ENCODE assay signal across 9 mouse cellular contexts in the genomic region with DNA sequence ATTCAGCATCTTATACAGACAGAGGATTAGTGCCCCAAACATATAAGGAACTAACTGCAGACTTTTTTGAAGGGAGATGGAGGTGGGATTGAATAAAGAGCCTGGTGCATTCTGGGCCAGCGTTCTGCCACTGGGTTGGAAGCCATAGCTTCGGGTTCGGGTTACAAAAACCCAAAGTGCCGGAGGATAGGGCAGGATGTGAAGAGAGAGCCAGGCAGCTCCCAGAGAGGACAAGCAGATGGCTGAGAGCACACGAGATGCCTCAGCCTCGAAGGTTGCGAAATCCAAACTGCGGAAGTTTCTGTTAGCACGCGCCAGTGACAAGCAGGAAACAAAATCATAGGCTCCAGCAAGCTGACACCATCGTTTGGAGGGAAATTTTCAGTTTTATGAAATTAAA. TPM values are rescaled to one million over a fixed set of nuclear protein-coding genes. Genes with fewer than 3 reads are reported as not detected.
DNase-seq lines count a peak whose midpoint lies in the region; ATAC-seq and TF ChIP-seq lines count a peak whose summit lies in the region.
"Had no signal": no experiment of that assay in that cellular context is flagged by ENCODE, and none has a peak within 500 bp of the region (broad histone marks: within the 10 kb centered on the region; RNA-seq: fewer than 3 reads in every experiment).

No protein-coding gene starts in this region.

- no peaks in the 10 kb centered on the region for H3K27me3 ChIP-seq in heart, embryonic 12.5 days (replicated peaks)
- H3K27me3 ChIP-seq in lung, embryonic 14.5 days (ENCODE audit: insufficient read depth, low read length) = no peaks in the 10 kb centered on the region
- H3K27me3 ChIP-seq in hindbrain, embryonic 11.5 days (ENCODE audit: control insufficient read depth, insufficient read depth, low read length) = no peaks in the 10 kb centered on the region
- H3K27me3 ChIP-seq in forebrain, embryonic 11.5 days (ENCODE audit: control insufficient read depth, insufficient read depth, low read length) = no peaks in the 10 kb centered on the region
- H3K27me3 ChIP-seq: neural tube, embryonic 13.5 days had no signal

- ATAC-seq in heart, embryonic 12.5 days (ENCODE audit: insufficient number of reproducible peaks, low FRiP score) = no peak
- ATAC-seq in lung, embryonic 14.5 days (ENCODE audit: insufficient read depth) = peak; percentile 70; the same call in 1 of the 2 replicates
- ATAC-seq in hindbrain, embryonic 11.5 days (ENCODE audit: low FRiP score) = no peak
- no peak for ATAC-seq in activated CD4-positive, CD25-positive, alpha-beta regulatory T cell, adult 4 months
- ATAC-seq in forebrain, embryonic 11.5 days (replicated peaks; ENCODE audit: low FRiP score) = no peak

- 66% methylated on average over 11 of the region's 11 CpGs for WGBS in heart, embryonic 12.5 days
- WGBS in lung, embryonic 14.5 days = 28% methylated on average over 11 of the region's 11 CpGs
- 60% methylated on average over 11 of the region's 11 CpGs for WGBS in hindbrain, embryonic 11.5 days
- WGBS in forebrain, embryonic 11.5 days = 72% methylated on average over 11 of the region's 11 CpGs

- no peak overlapping the region for H3K9ac ChIP-seq in heart, embryonic 12.5 days
- no peak overlapping the region for H3K9ac ChIP-seq in lung, embryonic 14.5 days
- H3K9ac ChIP-seq in hindbrain, embryonic 11.5 days (ENCODE audit: low read depth, low read length) = no peak overlapping the region
- H3K9ac ChIP-seq in forebrain, embryonic 11.5 days (ENCODE audit: low read length) = no peak overlapping the region
- H3K9ac ChIP-seq: neural tube, embryonic 13.5 days had no signal

- no peak overlapping the region for H3K4me3 ChIP-seq in heart, embryonic 12.5 days
- H3K4me3 ChIP-seq in lung, embryonic 14.5 days (ENCODE audit: low read depth, low read length) = no peak overlapping the region
- H3K4me3 ChIP-seq in hindbrain, embryonic 11.5 days (ENCODE audit: low read depth, low read length) = no peak overlapping the region
- H3K4me3 ChIP-seq in forebrain, embryonic 11.5 days (ENCODE audit: low read depth, low read length) = no peak overlapping the region
- H3K4me3 ChIP-seq: neural tube, embryonic 13.5 days had no signal

- no peak overlapping the region for H3K4me2 ChIP-seq in heart, embryonic 12.5 days
- H3K4me2 ChIP-seq in lung, embryonic 14.5 days = 0 out of 2 replicates have a peak overlapping the region, but pooled peaks have one; percentile 3
- H3K4me2 ChIP-seq in hindbrain, embryonic 11.5 days (replicated peaks; ENCODE audit: low read depth, low read length) = no peak overlapping the region
- H3K4me2 ChIP-seq in forebrain, embryonic 11.5 days (ENCODE audit: low read depth, low read length, severe bottlenecking) = no peak overlapping the region
- H3K4me2 ChIP-seq: neural tube, embryonic 13.5 days had no signal

- TF ChIP-seq CTCF in lung, embryonic 14.5 days (IDR thresholded peaks at IDR 0.05; ENCODE audit: low read depth) = no peak

- H3K9me3 ChIP-seq in heart, embryonic 12.5 days (replicated peaks) = no peaks in the 10 kb centered on the region; the same call in 1 of the 2 replicates
- H3K9me3 ChIP-seq in lung, embryonic 14.5 days (ENCODE audit: low read depth, low read length) = no peaks in the 10 kb centered on the region
- H3K9me3 ChIP-seq in hindbrain, embryonic 11.5 days (ENCODE audit: control insufficient read depth, low read length) = no peaks in the 10 kb centered on the region
- no peaks in the 10 kb centered on the region for H3K9me3 ChIP-seq in forebrain, embryonic 11.5 days (ENCODE audit: control insufficient read depth, low read length)
- H3K9me3 ChIP-seq: neural tube, embryonic 13.5 days had no signal

- no peak overlapping the region for H3K27ac ChIP-seq in heart, embryonic 12.5 days (ENCODE audit: poor library complexity, severe bottlenecking)
- H3K27ac ChIP-seq in lung, embryonic 14.5 days (ENCODE audit: low read depth) = peak overlapping the region; percentile 54; the same call in 1 of the 2 replicates
- no peak overlapping the region for H3K27ac ChIP-seq in hindbrain, embryonic 11.5 days (ENCODE audit: low read depth, low read length)
- H3K27ac ChIP-seq in forebrain, embryonic 11.5 days (ENCODE audit: low read depth, low read length) = no peak overlapping the region
- H3K27ac ChIP-seq: neural tube, embryonic 13.5 days had no signal

- H3K36me3 ChIP-seq in heart, embryonic 12.5 days = no peaks in the 10 kb centered on the region
- H3K36me3 ChIP-seq in lung, embryonic 14.5 days (ENCODE audit: insufficient read depth) = no peaks in the 10 kb centered on the region
- H3K36me3 ChIP-seq in hindbrain, embryonic 11.5 days (ENCODE audit: control insufficient read depth, insufficient read depth, low read length) = no peaks in the 10 kb centered on the region
- no peaks in the 10 kb centered on the region for H3K36me3 ChIP-seq in forebrain, embryonic 11.5 days (ENCODE audit: control insufficient read depth, insufficient read depth, low read length)
- H3K36me3 ChIP-seq: neural tube, embryonic 13.5 days had no signal

- peak; percentile 97 for DNase-seq in heart, adult 11 months
- DNase-seq in 3134 (ENCODE audit: extremely low read depth, insufficient read length, low spot score) = peak; percentile 54
- DNase-seq in gastrocnemius, adult 8-10 months (ENCODE audit: low spot score in 2 of 2) = peak; percentile 16 to 17
- peak; percentile 89 for DNase-seq in lung, embryonic 14.5 days
- no peak for DNase-seq in hindbrain, embryonic 11.5 days (ENCODE audit: low spot score)
- DNase-seq in forebrain, embryonic 11.5 days (ENCODE audit: low spot score) = no peak

- no peaks in the 10 kb centered on the region for H3K4me1 ChIP-seq in heart, embryonic 12.5 days (replicated peaks)
- no peaks in the 10 kb centered on the region for H3K4me1 ChIP-seq in lung, embryonic 14.5 days (ENCODE audit: insufficient read depth)
- no peaks in the 10 kb centered on the region for H3K4me1 ChIP-seq in hindbrain, embryonic 11.5 days (replicated peaks; ENCODE audit: control insufficient read depth, insufficient read depth, low read length)
- H3K4me1 ChIP-seq in forebrain, embryonic 11.5 days (replicated peaks; ENCODE audit: control insufficient read depth, insufficient read depth, low read length) = no peaks in the 10 kb centered on the region
- H3K4me1 ChIP-seq: neural tube, embryonic 13.5 days had no signal

RNA-seq across cellular contexts. Expression of a gene that starts 20.9 kb away (rescaled TPM):
- 5.5 and 6.1 TPM in 2 replicates for polyA plus RNA-seq in heart, embryonic 12.5 days (2016; fragmentation: Nextera tagmentation; extraction: Ambion mirVana)
- total RNA-seq in gastrocnemius, adult 8-10 months (2022) = 1 to 10 TPM; 1.4 to 2.6 (median 2.3) TPM
- 7.3 and 10.9 TPM in 2 replicates for polyA plus RNA-seq in lung, embryonic 14.5 days (2014; fragmentation: Nextera tagmentation; extraction: Ambion mirVana)
- polyA plus RNA-seq in hindbrain, embryonic 11.5 days (2014; fragmentation: Nextera tagmentation; extraction: Ambion mirVana) = 8.7 and 10.0 TPM in 2 replicates
- polyA plus RNA-seq in activated CD4-positive, CD25-positive, alpha-beta regulatory T cell, adult 4 months (2017; shearing (Covaris generic)) = 1 to 10 TPM in 1 of 2 experiments, under 1 TPM in 1; 0.41 to 1.0 TPM
- polyA plus RNA-seq in forebrain, embryonic 11.5 days (2014; fragmentation: Nextera tagmentation; extraction: Ambion mirVana) = 11.4 and 12.0 TPM in 2 replicates

RNA-seq across cellular contexts. Expression of a gene that starts 34.0 kb away (rescaled TPM):
- 10.1 and 11.1 TPM in 2 replicates for polyA plus RNA-seq in heart, embryonic 12.5 days (2016; fragmentation: Nextera tagmentation; extraction: Ambion mirVana)
- total RNA-seq in gastrocnemius, adult 8-10 months (2022) = 10 to 100 TPM; 24.6 to 34.7 (median 25.8) TPM
- 6.3 and 6.9 TPM in 2 replicates for polyA plus RNA-seq in lung, embryonic 14.5 days (2014; fragmentation: Nextera tagmentation; extraction: Ambion mirVana)
- polyA plus RNA-seq in hindbrain, embryonic 11.5 days (2014; fragmentation: Nextera tagmentation; extraction: Ambion mirVana) = 3.8 and 4.2 TPM in 2 replicates
- 1 to 10 TPM; 2.9 TPM for polyA plus RNA-seq in activated CD4-positive, CD25-positive, alpha-beta regulatory T cell, adult 4 months (2017; shearing (Covaris generic))
- 5.2 and 6.1 TPM in 2 replicates for polyA plus RNA-seq in forebrain, embryonic 11.5 days (2014; fragmentation: Nextera tagmentation; extraction: Ambion mirVana)

RNA-seq across cellular contexts. Expression of a gene that starts 57.8 kb away (rescaled TPM):
- 12.0 and 13.6 TPM in 2 replicates for polyA plus RNA-seq in heart, embryonic 12.5 days (2016; fragmentation: Nextera tagmentation; extraction: Ambion mirVana)
- total RNA-seq in gastrocnemius, adult 8-10 months (2022) = 1 to 10 TPM; 3.2 to 3.8 (median 3.4) TPM
- 12.9 and 13.8 TPM in 2 replicates for polyA plus RNA-seq in lung, embryonic 14.5 days (2014; fragmentation: Nextera tagmentation; extraction: Ambion mirVana)
- polyA plus RNA-seq in hindbrain, embryonic 11.5 days (2014; fragmentation: Nextera tagmentation; extraction: Ambion mirVana) = 20.9 and 21.7 TPM in 2 replicates
- polyA plus RNA-seq in activated CD4-positive, CD25-positive, alpha-beta regulatory T cell, adult 4 months (2017; shearing (Covaris generic)) = 10 to 100 TPM; 34.5 to 45.2 TPM
- 22.3 and 29.7 TPM in 2 replicates for polyA plus RNA-seq in forebrain, embryonic 11.5 days (2014; fragmentation: Nextera tagmentation; extraction: Ambion mirVana)

Comparison
In these comparisons a context has a peak if more than half of its experiments do, and no peak if none do; other contexts are left out.
1. DNase-seq: peak in heart, adult 11 months (single experiment), 3134 (single experiment), gastrocnemius, adult 8-10 months (2 of 2) and lung, embryonic 14.5 days (single experiment); none in hindbrain, embryonic 11.5 days (single experiment) and forebrain, embryonic 11.5 days (single experiment).